Mouse (Mus musculus) midbrain, embryonic 13.5 days (tissue): ENCODE data around the gene Tjp3. TPM values are rescaled to one million over a fixed set of nuclear protein-coding genes. Genes with fewer than 3 reads are reported as not detected.

Source experiments
- ATAC-seq: fragments of 200-750 bp; cut with Nextera tagmentation; 2 replicates; pipeline ENCODE4 v1.8.0; 2017; ENCODE audit warnings: mild to moderate bottlenecking, moderate TSS enrichment, moderate library complexity
- H3K27ac ChIP-seq: fragments of 300-500 bp; sonication (generic); 2 replicates; pipeline ENCODE4 v1.5.1; 2015; ENCODE audit warnings: inconsistent platforms, mild to moderate bottlenecking, moderate library complexity
- H3K27me3 ChIP-seq: fragments of 300-500 bp; sonication (generic); 2 replicates; pipeline ENCODE4 v1.6.1; 2015; ENCODE audit warnings: mild to moderate bottlenecking, inconsistent platforms
- H3K36me3 ChIP-seq: fragments of 300-500 bp; sonication (generic); 2 replicates; pipeline ENCODE4 v1.6.1; 2015; ENCODE audit warnings: mild to moderate bottlenecking, inconsistent platforms
- H3K4me1 ChIP-seq: fragments of 300-500 bp; sonication (generic); replicated peaks from 2 replicates; pipeline ENCODE4 v1.6.1; 2015; ENCODE audit warnings: inconsistent platforms
- H3K4me2 ChIP-seq: fragments of 300-500 bp; sonication (generic); replicated peaks from 2 replicates; pipeline ENCODE4 v1.6.1; 2015; ENCODE audit warnings: moderate library complexity, mild to moderate bottlenecking, inconsistent platforms
- H3K4me3 ChIP-seq: fragments of 300-500 bp; sonication (generic); replicated peaks from 2 replicates; pipeline ENCODE4 v1.5.1; 2015; ENCODE audit warnings: mild to moderate bottlenecking, inconsistent platforms
- H3K9ac ChIP-seq: fragments of 300-500 bp; sonication (generic); replicated peaks from 2 replicates; pipeline ENCODE4 v1.6.1; 2015; ENCODE audit warnings: mild to moderate bottlenecking, inconsistent platforms
- H3K9me3 ChIP-seq: fragments of 300-500 bp; sonication (generic); 2 replicates; pipeline ENCODE4 v1.6.1; 2016; ENCODE audit warnings: mild to moderate bottlenecking, inconsistent platforms
- WGBS: fragments of 180-500 bp; shearing (Covaris S2); methylation state at CpG from one replicate; pipeline ENCODE4 v1.1.7; 2015; 5-methylcytosine and 5-hydroxymethylcytosine counted together
- polyA plus RNA-seq: library from polyadenylated mRNA; unstranded; fragments of >200 nt; fragmentation: Nextera tagmentation; extraction: Ambion mirVana; gene quantifications from 2 replicates; pipeline ENCODE4 v1.2.1, GENCODE M21; 2015

The Tjp3 gene
- polyA plus RNA-seq, 1 experiment from 2014 or later, result 5.5 TPM

GRCm38 (mm10) chr10:81277676-81278075, 13.7 kb downstream of the Tjp3 start:
- no peaks in the 10 kb centered on the region for H3K9me3 ChIP-seq
- no peak overlapping the region for H3K4me2 ChIP-seq
- WGBS, result 81% methylated on average over 22 of the region's 22 CpGs
- no peak for ATAC-seq
- peaks cover 11% of the 10 kb centered on the region for H3K36me3 ChIP-seq
- H3K9ac ChIP-seq, result no peak overlapping the region
- no peak overlapping the region for H3K27ac ChIP-seq
- H3K27me3 ChIP-seq, result no peaks in the 10 kb centered on the region
- no peaks in the 10 kb centered on the region for H3K4me1 ChIP-seq
- H3K4me3 ChIP-seq, result no peak overlapping the region

- no peak overlapping the region for H3K4me3 ChIP-seq
- H3K4me2 ChIP-seq, result no peak overlapping the region
- no peaks in the 10 kb centered on the region for H3K27me3 ChIP-seq
- no peak for ATAC-seq
- H3K4me1 ChIP-seq, result peaks cover 4% of the 10 kb centered on the region
- no peaks in the 10 kb centered on the region for H3K9me3 ChIP-seq
- no peak overlapping the region for H3K9ac ChIP-seq
- H3K27ac ChIP-seq, result no peak overlapping the region
- H3K36me3 ChIP-seq, result peaks cover 31% of the 10 kb centered on the region
- 96% methylated on average over 19 of the region's 19 CpGs for WGBS
Observed at GRCm38 (mm10) chr10:81273842-81274241, 17.5 kb downstream of the Tjp3 start.

- Histone ChIP-seq H3K36me3 (peaks cover 31% of the 10 kb centered on the region), H3K9me3 (no peaks in the 10 kb centered on the region), H3K4me1 (peaks cover 16% of the 10 kb centered on the region), H3K4me2 (no peak overlapping the region), H3K9ac (no peak overlapping the region), H3K27me3 (no peaks in the 10 kb centered on the region), H3K27ac (no peak overlapping the region), H3K4me3 (no peak overlapping the region)
- 93% methylated on average over 21 of the region's 21 CpGs for WGBS
- ATAC-seq, result no peak
Observed at GRCm38 (mm10) chr10:81272356-81272755, 19.0 kb downstream of the Tjp3 start.

GRCm38 (mm10) chr10:81268643-81269412, 22.6 kb downstream of the Tjp3 start:
- ATAC-seq, result no peak
- Histone ChIP-seq H3K4me1 (peaks cover 27% of the 10 kb centered on the region), H3K27me3 (no peaks in the 10 kb centered on the region), H3K4me3 (peak overlapping the region; percentile 70), H3K4me2 (peak overlapping the region; percentile 85), H3K36me3 (peaks cover 48% of the 10 kb centered on the region), H3K9me3 (no peaks in the 10 kb centered on the region), H3K9ac (peak overlapping the region; percentile 84), H3K27ac (no peak overlapping the region)
- 81% methylated on average over 16 of the region's 16 CpGs for WGBS

- Histone ChIP-seq H3K4me1 (peaks cover 27% of the 10 kb centered on the region), H3K36me3 (peaks cover 49% of the 10 kb centered on the region), H3K4me3 (peak overlapping the region; percentile 70), H3K4me2 (peak overlapping the region; percentile 85), H3K9ac (peak overlapping the region; percentile 84), H3K27ac (no peak overlapping the region), H3K27me3 (no peaks in the 10 kb centered on the region), H3K9me3 (no peaks in the 10 kb centered on the region)
- WGBS, result 4% methylated on average over 23 of the region's 23 CpGs
- ATAC-seq, result peak; percentile 41
Observed at GRCm38 (mm10) chr10:81268056-81268455, 23.3 kb downstream of the Tjp3 start.

GRCm38 (mm10) chr10:81266211-81267105, 24.9 kb downstream of the Tjp3 start, which contains the start of the genes Mrpl54 and Apba3:
Mrpl54 (minus strand) TSS chr10:81266934.
Apba3 (plus strand) TSS chr10:81266960.
- Histone ChIP-seq H3K4me1 (peaks cover 27% of the 10 kb centered on the region), H3K4me2 (peak within 1 kb of the TSS; percentile 60), H3K9me3 (no peaks in the 10 kb centered on the region), H3K27me3 (no peaks in the 10 kb centered on the region), H3K27ac (peak within 1 kb of the TSS; percentile 84), H3K36me3 (peaks cover 39% of the 10 kb centered on the region), H3K4me3 (peak within 1 kb of the TSS; percentile 66), H3K9ac (peak within 1 kb of the TSS; percentile 75)
- peak; percentile 92 for ATAC-seq
- WGBS, result under 1% methylated on average over 48 of the region's 48 CpGs

GRCm38 (mm10) chr10:81265540-81265939, 25.8 kb downstream of the Tjp3 start:
- WGBS, result 95% methylated on average over 8 of the region's 8 CpGs
- Histone ChIP-seq H3K4me3 (peak overlapping the region; percentile 66), H3K4me1 (peaks cover 27% of the 10 kb centered on the region), H3K9me3 (0 out of 2 replicates have a peak, but pooled peaks cover 5% of the 10 kb centered on the region), H3K27ac (no peak overlapping the region), H3K36me3 (peaks cover 40% of the 10 kb centered on the region), H3K4me2 (peak overlapping the region; percentile 60), H3K27me3 (peaks cover 3% of the 10 kb centered on the region; the same call in 1 of the 2 replicates), H3K9ac (peak overlapping the region; percentile 75)
- peak; percentile 0; the same call in 1 of the 2 replicates for ATAC-seq

GRCm38 (mm10) chr10:81261025-81261424, 30.4 kb downstream of the Tjp3 start:
- 95% methylated on average over 4 of the region's 4 CpGs for WGBS
- peaks cover 46% of the 10 kb centered on the region for H3K27me3 ChIP-seq
- H3K9me3 ChIP-seq, result 0 out of 2 replicates have a peak, but pooled peaks cover 7% of the 10 kb centered on the region
- H3K4me3 ChIP-seq, result no peak overlapping the region
- H3K36me3 ChIP-seq, result peaks cover 42% of the 10 kb centered on the region
- H3K9ac ChIP-seq, result no peak overlapping the region
- H3K4me2 ChIP-seq, result no peak overlapping the region
- no peak overlapping the region for H3K27ac ChIP-seq
- peaks cover 34% of the 10 kb centered on the region for H3K4me1 ChIP-seq
- ATAC-seq, result no peak

GRCm38 (mm10) chr10:81259225-81259884, 32.0 kb downstream of the Tjp3 start:
- H3K9ac ChIP-seq, result 0 out of 2 replicates have a peak overlapping the region, but pooled peaks have one; percentile 6
- H3K4me2 ChIP-seq, result no peak overlapping the region
- peak; percentile 7; the same call in 1 of the 2 replicates for ATAC-seq
- no peak overlapping the region for H3K27ac ChIP-seq
- 42% methylated on average over 21 of the region's 21 CpGs for WGBS
- peaks cover 30% of the 10 kb centered on the region for H3K36me3 ChIP-seq
- H3K4me1 ChIP-seq, result peaks cover 26% of the 10 kb centered on the region
- H3K4me3 ChIP-seq, result no peak overlapping the region
- peaks cover 54% of the 10 kb centered on the region for H3K27me3 ChIP-seq
- 0 out of 2 replicates have a peak, but pooled peaks cover 7% of the 10 kb centered on the region for H3K9me3 ChIP-seq

GRCm38 (mm10) chr10:81257158-81258039, 34.0 kb downstream of the Tjp3 start:
- Histone ChIP-seq H3K9me3 (0 out of 2 replicates have a peak, but pooled peaks cover 7% of the 10 kb centered on the region), H3K4me2 (peak overlapping the region; percentile 76), H3K4me3 (peak overlapping the region; percentile 45), H3K27ac (no peak overlapping the region), H3K9ac (peak overlapping the region; percentile 62), H3K4me1 (peaks cover 35% of the 10 kb centered on the region), H3K27me3 (peaks cover 72% of the 10 kb centered on the region), H3K36me3 (peaks cover 12% of the 10 kb centered on the region)
- 0 out of 2 replicates have a peak, but pooled peaks have one; percentile 21 for ATAC-seq
- whole genome bisulfite sequencing, result 2% methylated on average over 62 of the region's 62 CpGs
